In genomic region chr11:115954712-115955111, GRCm38 (mm10) we compare ENCODE assay signal across 14 mouse cellular contexts. TPM values are rescaled to one million over a fixed set of nuclear protein-coding genes. Genes with fewer than 3 reads are reported as not detected.
A peak's percentile ranks its signal among the peaks of the same experiment; 100 is the strongest.
DNase-seq lines count a peak whose midpoint lies in the region; ATAC-seq lines count a peak whose summit lies in the region.
"Had no signal": no experiment of that assay in that cellular context is flagged by ENCODE, and none has a peak within 500 bp of the region (broad histone marks: within the 10 kb centered on the region; RNA-seq: fewer than 3 reads in every experiment).

No protein-coding gene starts in this region.

- peaks cover 18% of the 10 kb centered on the region for H3K4me1 ChIP-seq in hindbrain, embryonic 15.5 days (replicated peaks)
- peaks cover 41% of the 10 kb centered on the region for H3K4me1 ChIP-seq in hindbrain, embryonic 12.5 days
- peaks cover 10% of the 10 kb centered on the region for H3K4me1 ChIP-seq in midbrain, embryonic 11.5 days (ENCODE audit: control insufficient read depth, insufficient read depth, low read length)

- H3K4me3 ChIP-seq in hindbrain, embryonic 15.5 days = no peak overlapping the region
- no peak overlapping the region for H3K4me3 ChIP-seq in hindbrain, embryonic 12.5 days
- no peak overlapping the region for H3K4me3 ChIP-seq in macrophage (ENCODE audit: inconsistent target)
- H3K4me3 ChIP-seq in midbrain, embryonic 11.5 days (ENCODE audit: low read depth, low read length) = no peak overlapping the region
- H3K4me3 ChIP-seq: liver, embryonic 12.5 days had no signal

- 66% methylated on average over 5 of the region's 5 CpGs for WGBS in hindbrain, embryonic 15.5 days
- 87% methylated on average over 5 of the region's 5 CpGs for WGBS in hindbrain, embryonic 12.5 days
- WGBS in macrophage (ENCODE audit: missing documents) = 74% methylated on average over 5 of the region's 5 CpGs
- WGBS in midbrain, embryonic 11.5 days = 90% methylated on average over 5 of the region's 5 CpGs

- peak; percentile 94 for DNase-seq in 416B (ENCODE audit: low read depth)
- peak; percentile 49 for DNase-seq in R1 (ENCODE audit: low read depth, low spot score)
- no peak for DNase-seq in left cerebral cortex, adult 11 months (ENCODE audit: low spot score)
- DNase-seq in midbrain, embryonic 11.5 days (ENCODE audit: low spot score, missing footprints) = no peak
- no peak for DNase-seq in testis, postnatal 10 days (ENCODE audit: low spot score)
- DNase-seq: lung, postnatal 4 days had no signal

- no peaks in the 10 kb centered on the region for H3K79me2 ChIP-seq in macrophage (ENCODE audit: inconsistent target)

- ATAC-seq in hindbrain, embryonic 15.5 days (ENCODE audit: low FRiP score, low read depth) = no peak
- no peak for ATAC-seq in hindbrain, embryonic 12.5 days (ENCODE audit: low FRiP score)
- ATAC-seq in midbrain, embryonic 11.5 days (ENCODE audit: low FRiP score) = no peak
- ATAC-seq: activated CD4-positive, CD25-positive, alpha-beta regulatory T cell, adult 4 months; liver, embryonic 12.5 days had no signal

- H3K27me3 ChIP-seq in hindbrain, embryonic 15.5 days = no peaks in the 10 kb centered on the region
- 0 out of 2 replicates have a peak, but pooled peaks cover 9% of the 10 kb centered on the region for H3K27me3 ChIP-seq in hindbrain, embryonic 12.5 days
- no peaks in the 10 kb centered on the region for H3K27me3 ChIP-seq in midbrain, embryonic 11.5 days (ENCODE audit: control insufficient read depth, insufficient read depth, low read length)
- H3K27me3 ChIP-seq: liver, embryonic 12.5 days had no signal

- peak overlapping the region; percentile 69; the same call in 1 of the 2 replicates for H3K27ac ChIP-seq in hindbrain, embryonic 15.5 days (replicated peaks)
- no peak overlapping the region for H3K27ac ChIP-seq in hindbrain, embryonic 12.5 days
- peak overlapping the region; percentile 2; the same call in 1 of the 2 replicates for H3K27ac ChIP-seq in macrophage
- no peak overlapping the region for H3K27ac ChIP-seq in midbrain, embryonic 11.5 days (ENCODE audit: low read depth, low read length)
- H3K27ac ChIP-seq: liver, embryonic 12.5 days had no signal

- H3K36me3 ChIP-seq in hindbrain, embryonic 15.5 days = peaks cover 25% of the 10 kb centered on the region; the same call in 1 of the 2 replicates
- peaks cover 72% of the 10 kb centered on the region for H3K36me3 ChIP-seq in hindbrain, embryonic 12.5 days
- peaks cover 67% of the 10 kb centered on the region for H3K36me3 ChIP-seq in macrophage (ENCODE audit: inconsistent target)
- peaks cover 15% of the 10 kb centered on the region for H3K36me3 ChIP-seq in midbrain, embryonic 11.5 days (ENCODE audit: control insufficient read depth, insufficient read depth, low read length)

- H3K9me3 ChIP-seq in hindbrain, embryonic 15.5 days = no peaks in the 10 kb centered on the region
- no peaks in the 10 kb centered on the region for H3K9me3 ChIP-seq in hindbrain, embryonic 12.5 days (replicated peaks)
- no peaks in the 10 kb centered on the region for H3K9me3 ChIP-seq in midbrain, embryonic 11.5 days (ENCODE audit: control insufficient read depth, low read length)
- H3K9me3 ChIP-seq: liver, embryonic 12.5 days had no signal

- H3K4me2 ChIP-seq in hindbrain, embryonic 15.5 days = no peak overlapping the region
- no peak overlapping the region for H3K4me2 ChIP-seq in hindbrain, embryonic 12.5 days (replicated peaks)
- H3K4me2 ChIP-seq in midbrain, embryonic 11.5 days = no peak overlapping the region
- H3K4me2 ChIP-seq: liver, embryonic 12.5 days had no signal

- no peak overlapping the region for H3K9ac ChIP-seq in hindbrain, embryonic 15.5 days
- H3K9ac ChIP-seq in hindbrain, embryonic 12.5 days = no peak overlapping the region
- H3K9ac ChIP-seq in midbrain, embryonic 11.5 days (ENCODE audit: low read length) = no peak overlapping the region
- H3K9ac ChIP-seq: liver, embryonic 12.5 days had no signal

RNA-seq across cellular contexts. Expression of gene Itgb4, which starts 19.8 kb away (rescaled TPM):
- 1.7 and 1.9 TPM in 2 replicates for polyA plus RNA-seq in hindbrain, embryonic 15.5 days (2015; fragmentation: Nextera tagmentation; extraction: Ambion mirVana)
- 1.7 and 2.1 TPM in 2 replicates for polyA plus RNA-seq in hindbrain, embryonic 12.5 days (2016; fragmentation: Nextera tagmentation; extraction: Ambion mirVana)
- total RNA-seq in macrophage (2018; cell fraction: chromatin; rRNA removed) = under 1 TPM in 1 of 26 experiments, not detected in 25; 0.13 TPM
- under 1 TPM in 19 of 26 experiments, not detected in 7; 0.03 to 0.07 (median 0.04) TPM for total RNA-seq in macrophage (2018; cell fraction: cytosol; rRNA removed)
- under 1 TPM in 2 of 26 experiments, not detected in 24; 0.12 to 0.17 TPM for total RNA-seq in macrophage (2018; cell fraction: nucleus; rRNA removed)
- polyA plus RNA-seq in macrophage (2018) = not detected in 3 replicates
- polyA plus RNA-seq in midbrain, embryonic 11.5 days (2014; fragmentation: Nextera tagmentation; extraction: Ambion mirVana) = 0.23 and 0.25 TPM in 2 replicates
- total RNA-seq: monocyte, adult 5-6 weeks had no signal
- polyA plus RNA-seq: activated CD4-positive, CD25-positive, alpha-beta regulatory T cell, adult 4 months had no signal

RNA-seq across cellular contexts. Expression of gene Recql5, which starts 21.4 kb away (rescaled TPM):
- 18.7 and 23.8 TPM in 2 replicates for polyA plus RNA-seq in hindbrain, embryonic 15.5 days (2015; fragmentation: Nextera tagmentation; extraction: Ambion mirVana)
- 31.8 and 34.7 TPM in 2 replicates for polyA plus RNA-seq in hindbrain, embryonic 12.5 days (2016; fragmentation: Nextera tagmentation; extraction: Ambion mirVana)
- 100 to 1,000 TPM in 14 of 26 experiments, 10 to 100 TPM in 12; 47.5 to 157 (median 104) TPM for total RNA-seq in macrophage (2018; cell fraction: chromatin; rRNA removed)
- total RNA-seq in macrophage (2018; cell fraction: cytosol; rRNA removed) = 10 to 100 TPM in 12 of 26 experiments, 1 to 10 TPM in 14; 4.8 to 15.6 (median 9.9) TPM
- total RNA-seq in macrophage (2018; cell fraction: nucleus; rRNA removed) = 10 to 100 TPM; 16.7 to 85.2 (median 55.4) TPM
- 9.2 to 13.0 TPM (median 10.3 TPM) in 3 replicates for polyA plus RNA-seq in macrophage (2018)
- polyA plus RNA-seq in midbrain, embryonic 11.5 days (2014; fragmentation: Nextera tagmentation; extraction: Ambion mirVana) = 16.1 and 18.4 TPM in 2 replicates

RNA-seq across cellular contexts. Expression of gene Sap30bp, which starts 21.6 kb away (rescaled TPM):
- polyA plus RNA-seq in hindbrain, embryonic 15.5 days (2015; fragmentation: Nextera tagmentation; extraction: Ambion mirVana) = 42.9 and 43.4 TPM in 2 replicates
- 51.0 and 54.4 TPM in 2 replicates for polyA plus RNA-seq in hindbrain, embryonic 12.5 days (2016; fragmentation: Nextera tagmentation; extraction: Ambion mirVana)
- total RNA-seq in macrophage (2018; cell fraction: chromatin; rRNA removed) = 10 to 100 TPM; 33.7 to 89.1 (median 62.3) TPM
- 10 to 100 TPM; 22.2 to 50.3 (median 32.8) TPM for total RNA-seq in macrophage (2018; cell fraction: cytosol; rRNA removed)
- total RNA-seq in macrophage (2018; cell fraction: nucleus; rRNA removed) = 10 to 100 TPM; 17.5 to 45.1 (median 31.4) TPM
- polyA plus RNA-seq in macrophage (2018) = 25.1 to 51.8 TPM (median 29.4 TPM) in 3 replicates
- polyA plus RNA-seq in midbrain, embryonic 11.5 days (2014; fragmentation: Nextera tagmentation; extraction: Ambion mirVana) = 58.3 and 61.5 TPM in 2 replicates

RNA-seq across cellular contexts. Expression of gene Smim6, which starts 42.9 kb away (rescaled TPM):
- 0.93 and 1.1 TPM in 2 replicates for polyA plus RNA-seq in hindbrain, embryonic 15.5 days (2015; fragmentation: Nextera tagmentation; extraction: Ambion mirVana)
- 1.3 TPM in 2 replicates for polyA plus RNA-seq in hindbrain, embryonic 12.5 days (2016; fragmentation: Nextera tagmentation; extraction: Ambion mirVana)
- total RNA-seq in macrophage (2018; cell fraction: chromatin; rRNA removed) = not detected
- total RNA-seq in macrophage (2018; cell fraction: cytosol; rRNA removed) = not detected
- total RNA-seq in macrophage (2018; cell fraction: nucleus; rRNA removed) = not detected
- polyA plus RNA-seq in macrophage (2018) = not detected in 3 replicates
- polyA plus RNA-seq in midbrain, embryonic 11.5 days (2014; fragmentation: Nextera tagmentation; extraction: Ambion mirVana) = 0.46 TPM in 1 of 2 replicates, not detected in the other
- total RNA-seq: heart, adult 8-10 months; left cerebral cortex, postnatal 25 days; monocyte, adult 5-6 weeks had no signal

RNA-seq across cellular contexts. Expression of gene Smim5, which starts 54.9 kb away (rescaled TPM):
- 1.9 and 2.2 TPM in 2 replicates for polyA plus RNA-seq in hindbrain, embryonic 15.5 days (2015; fragmentation: Nextera tagmentation; extraction: Ambion mirVana)
- polyA plus RNA-seq in hindbrain, embryonic 12.5 days (2016; fragmentation: Nextera tagmentation; extraction: Ambion mirVana) = 2.3 and 4.2 TPM in 2 replicates
- not detected for total RNA-seq in macrophage (2018; cell fraction: chromatin; rRNA removed)
- under 1 TPM in 10 of 26 experiments, not detected in 16; 0.05 to 0.56 (median 0.18) TPM for total RNA-seq in macrophage (2018; cell fraction: cytosol; rRNA removed)
- total RNA-seq in macrophage (2018; cell fraction: nucleus; rRNA removed) = under 1 TPM in 1 of 26 experiments, not detected in 25; 0.68 TPM
- polyA plus RNA-seq in macrophage (2018) = 0.24 TPM in 1 of 3 replicates, not detected in the others
- polyA plus RNA-seq in midbrain, embryonic 11.5 days (2014; fragmentation: Nextera tagmentation; extraction: Ambion mirVana) = 0.27 and 0.59 TPM in 2 replicates

Comparison
In these comparisons a context has a peak if more than half of its experiments do, and no peak if none do; other contexts are left out.
1. H3K27ac ChIP-seq: peak in hindbrain, embryonic 15.5 days (single experiment) and macrophage (single experiment); none in hindbrain, embryonic 12.5 days (single experiment) and midbrain, embryonic 11.5 days (single experiment).
2. DNase-seq: peak in 416B (single experiment) and R1 (single experiment); none in left cerebral cortex, adult 11 months (single experiment), midbrain, embryonic 11.5 days (single experiment) and testis, postnatal 10 days (single experiment).